Comparison of ENCODE assay signal across 8 mouse cellular contexts in genomic region chr17:87975229-87975853, GRCm38 (mm10). TPM values are rescaled to one million over a fixed set of nuclear protein-coding genes. Genes with fewer than 3 reads are reported as not detected.
A peak's percentile ranks its signal among the peaks of the same experiment; 100 is the strongest.
DNase-seq lines count a peak whose midpoint lies in the region; ATAC-seq and TF ChIP-seq lines count a peak whose summit lies in the region.

No protein-coding gene starts in this region.

- peaks cover 2% of the 10 kb centered on the region for H3K9me3 ChIP-seq in liver, postnatal 0 days (ENCODE audit: low read length)
- H3K9me3 ChIP-seq in neural tube, embryonic 14.5 days (ENCODE audit: control insufficient read depth, low read length), result no peaks in the 10 kb centered on the region

- DNase-seq in thymus, adult 18-20 months, result peak; percentile 66 to 74
- DNase-seq in thymus, postnatal 0 days (ENCODE audit: low spot score), result no peak
- peak; percentile 56 for DNase-seq in cerebellum, adult 8-10 months
- DNase-seq in gastrocnemius, postnatal 10 days, result peak; percentile 58
- DNase-seq in kidney, adult 11 months, result peak; percentile 48
- peak; percentile 82 for DNase-seq in liver, postnatal 0 days
- DNase-seq in thymus, postnatal 10 days (ENCODE audit: low spot score in 2 of 2), result peak; percentile 60 to 74

- H3K4me3 ChIP-seq in liver, postnatal 0 days (ENCODE audit: low read depth, low read length), result peak overlapping the region; percentile 86
- H3K4me3 ChIP-seq in neural tube, embryonic 14.5 days (ENCODE audit: low read depth, low read length), result peak overlapping the region; percentile 97

- WGBS in liver, postnatal 0 days (ENCODE audit: insufficient replicate concordance), result under 1% methylated on average over 48 of the region's 68 CpGs
- 1% methylated on average over 53 of the region's 68 CpGs for WGBS in neural tube, embryonic 14.5 days

- H3K9ac ChIP-seq in liver, postnatal 0 days (replicated peaks), result peak overlapping the region; percentile 85
- peak overlapping the region; percentile 87 for H3K9ac ChIP-seq in neural tube, embryonic 14.5 days (replicated peaks; ENCODE audit: low read depth, low read length)

- H3K36me3 ChIP-seq in liver, postnatal 0 days (replicated peaks; ENCODE audit: insufficient read depth, low read length), result 0 out of 2 replicates have a peak, but pooled peaks cover 13% of the 10 kb centered on the region
- 0 out of 2 replicates have a peak, but pooled peaks cover 4% of the 10 kb centered on the region for H3K36me3 ChIP-seq in neural tube, embryonic 14.5 days (ENCODE audit: control insufficient read depth, insufficient read depth, low read length)

- no peak for TF ChIP-seq CTCF in liver, postnatal 0 days (IDR thresholded peaks at IDR 0.05; ENCODE audit: low read depth)

- no peak for TF ChIP-seq EP300 in liver, postnatal 0 days (IDR thresholded peaks at IDR 0.05; ENCODE audit: low read depth)

- H3K27ac ChIP-seq in liver, postnatal 0 days (ENCODE audit: low read depth), result peak overlapping the region; percentile 79
- peak overlapping the region; percentile 84 for H3K27ac ChIP-seq in neural tube, embryonic 14.5 days (ENCODE audit: low read depth, low read length)

- peak overlapping the region; percentile 84 for H3K4me2 ChIP-seq in liver, postnatal 0 days (ENCODE audit: low read depth, low read length)
- H3K4me2 ChIP-seq in neural tube, embryonic 14.5 days (ENCODE audit: low read depth, low read length), result peak overlapping the region; percentile 80

- peaks cover 7% of the 10 kb centered on the region for H3K4me1 ChIP-seq in liver, postnatal 0 days (ENCODE audit: insufficient read depth)
- peaks cover 9% of the 10 kb centered on the region for H3K4me1 ChIP-seq in neural tube, embryonic 14.5 days (ENCODE audit: control insufficient read depth, insufficient read depth, low read length)

- ATAC-seq in liver, postnatal 0 days, result peak; percentile 64
- ATAC-seq in neural tube, embryonic 14.5 days (ENCODE audit: low read depth), result peak; percentile 69

- no peaks in the 10 kb centered on the region for H3K27me3 ChIP-seq in liver, postnatal 0 days (ENCODE audit: insufficient read depth, low read length)
- H3K27me3 ChIP-seq in neural tube, embryonic 14.5 days (ENCODE audit: control insufficient read depth, insufficient read depth, low read length), result no peaks in the 10 kb centered on the region

RNA-seq across cellular contexts. Expression of gene Msh6, which starts 0.5 kb away (rescaled TPM):
- 72.2 and 73.6 TPM in 2 replicates for polyA plus RNA-seq in thymus, postnatal 0 days (2015; fragmentation: Nextera tagmentation; extraction: Ambion mirVana)
- total RNA-seq in gastrocnemius, postnatal 10 days (2021), result 1 to 10 TPM; 7.6 to 8.4 TPM
- 8.9 and 11.7 TPM in 2 replicates for polyA plus RNA-seq in liver, postnatal 0 days (2015; fragmentation: Nextera tagmentation; extraction: Ambion mirVana)
- polyA plus RNA-seq in neural tube, embryonic 14.5 days (2014; fragmentation: Nextera tagmentation; extraction: Ambion mirVana), result 28.1 and 34.5 TPM in 2 replicates

RNA-seq across cellular contexts. Expression of gene Rpl36-ps4, which starts 54.6 kb away (rescaled TPM):
- polyA plus RNA-seq in thymus, postnatal 0 days (2015; fragmentation: Nextera tagmentation; extraction: Ambion mirVana), result not detected in 2 replicates
- total RNA-seq in gastrocnemius, postnatal 10 days (2021), result not detected
- not detected in 2 replicates for polyA plus RNA-seq in liver, postnatal 0 days (2015; fragmentation: Nextera tagmentation; extraction: Ambion mirVana)
- not detected in 2 replicates for polyA plus RNA-seq in neural tube, embryonic 14.5 days (2014; fragmentation: Nextera tagmentation; extraction: Ambion mirVana)
